Mouse (Mus musculus) CD4-positive naive resting alpha-beta T cell, adult 76 days (primary cell): ENCODE measurements around the gene Plbd1. TPM values are rescaled to one million over a fixed set of nuclear protein-coding genes. Genes with fewer than 3 reads are reported as not detected.

Experiments used
- total RNA-seq: library from RNA; stranded (reverse); gene quantifications from one replicate; pipeline ENCODE4 v1.2.4, GENCODE M21; 2023

Gene Plbd1
- total RNA-seq, result 11.3 TPM

GRCm38 (mm10) chr6:136661706-136662016, at the start of gene Plbd1:
Plbd1 (minus strand) TSS chr6:136661928.

Other genes with a start within 250 kb of the Plbd1 start
- not detected for gene E330021D16Rik, start 246.4 kb downstream of the Plbd1 start, total RNA-seq
- 210 TPM for gene Atf7ip, start 155.8 kb downstream of the Plbd1 start, total RNA-seq
- not detected for gene Gucy2c, start 119.8 kb upstream of the Plbd1 start, total RNA-seq
- 11.8 TPM for gene Hist4h4, start 142.5 kb upstream of the Plbd1 start, total RNA-seq
- 64.2 TPM for gene H2afj, start 146.3 kb upstream of the Plbd1 start, total RNA-seq
- gene BC049715, start 165.7 kb upstream of the Plbd1 start, total RNA-seq, result 4.9 TPM
- gene Wbp11, start 166.3 kb upstream of the Plbd1 start, total RNA-seq, result 192 TPM
- not detected for gene Smco3, start 173.5 kb upstream of the Plbd1 start, total RNA-seq
- gene Art4, start 195.8 kb upstream of the Plbd1 start, total RNA-seq, result 2.6 TPM
- not detected for gene Mgp, start 213.9 kb upstream of the Plbd1 start, total RNA-seq